Mouse (Mus musculus) thymus, adult 2 months (tissue): ENCODE data around the gene Gal3st4. TPM values are rescaled to one million over a fixed set of nuclear protein-coding genes. Genes with fewer than 3 reads are reported as not detected.

Source experiments
- DNase-seq: peaks from one replicate; pipeline ENCODE4 v3.0.0; 2021
- H3K27ac ChIP-seq: fragments of 200-500 bp; 2 replicates; pipeline ENCODE4 v1.5.1; 2012; ENCODE audit warnings: low read length, control low read depth; ENCODE audit not compliant: control insufficient read depth, insufficient read depth
- H3K27me3 ChIP-seq: fragments of 200-500 bp; 2 replicates; pipeline ENCODE4 v1.6.1; 2012; ENCODE audit warnings: mild to moderate bottlenecking, low read length, moderate library complexity, mixed read lengths; ENCODE audit not compliant: control insufficient read depth, insufficient read depth
- H3K36me3 ChIP-seq: fragments of 200-500 bp; 2 replicates; pipeline ENCODE4 v1.6.1; 2012; ENCODE audit warnings: mild to moderate bottlenecking, low read length, moderate library complexity; ENCODE audit not compliant: control insufficient read depth, insufficient read depth
- H3K4me1 ChIP-seq: fragments of 200-500 bp; replicated peaks from 2 replicates; pipeline ENCODE4 v1.6.1; 2012; ENCODE audit warnings: low read length; ENCODE audit not compliant: control insufficient read depth, insufficient read depth
- H3K4me3 ChIP-seq: fragments of 200-500 bp; 2 replicates; pipeline ENCODE4 v1.5.1; 2012; ENCODE audit warnings: mild to moderate bottlenecking, low read length, control low read depth, moderate library complexity; ENCODE audit not compliant: control insufficient read depth, insufficient read depth
- CTCF ChIP-seq: fragments of 200-500 bp; IDR thresholded peaks from 2 replicates; pipeline ENCODE4 v1.5.1; 2012; ENCODE audit warnings: mild to moderate bottlenecking, control low read depth, low read length, moderate library complexity, borderline replicate concordance; ENCODE audit not compliant: control insufficient read depth, poor library complexity, insufficient read depth; ENCODE audit errors: extremely low read depth
- POLR2A ChIP-seq: fragments of 200-500 bp; IDR thresholded peaks from 2 replicates; pipeline ENCODE4 v1.6.1; 2012; ENCODE audit warnings: mild to moderate bottlenecking, low read length, control low read depth, moderate library complexity; ENCODE audit not compliant: control insufficient read depth, poor library complexity, insufficient read depth; ENCODE audit errors: extremely low read depth
- WGBS: fragments of 180-500 bp; shearing (Covaris S2); methylation state at CpG from one replicate; pipeline ENCODE4 v1.1.7; 2018; 5-methylcytosine and 5-hydroxymethylcytosine counted together
- polyA plus RNA-seq: library from polyadenylated mRNA; depleted of rRNA; stranded (reverse); fragments of >200 nt; gene quantifications from 2 replicates; pipeline ENCODE4 v1.2.3, GENCODE M21; 2012

Gene Gal3st4
- polyA plus RNA-seq, 1 experiment, result 1.4 TPM

DNA sequence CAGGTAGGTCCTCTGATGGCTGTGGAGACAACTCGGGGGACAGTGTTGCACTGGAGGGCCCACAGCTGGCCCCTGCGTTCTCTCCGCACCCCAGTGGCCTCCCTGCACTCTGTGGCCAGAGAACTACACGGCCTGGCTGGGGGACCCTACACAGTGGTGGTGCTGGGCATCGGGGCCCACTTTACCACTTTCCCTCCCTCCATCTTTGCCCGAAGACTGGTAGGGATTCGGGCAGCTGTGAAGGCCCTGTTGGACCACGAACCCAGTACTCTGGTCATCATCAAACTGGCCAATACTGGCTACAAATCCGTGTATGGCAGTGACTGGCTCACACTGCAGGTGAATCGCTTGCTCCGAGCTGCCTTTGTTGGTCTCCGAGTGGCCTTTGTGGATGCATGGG lies 21.5 kb downstream of the Gal3st4 start:
- Histone ChIP-seq H3K4me1 (peaks cover 5% of the 10 kb centered on the region), H3K27ac (no peak overlapping the region), H3K4me3 (no peak overlapping the region), H3K27me3 (no peaks in the 10 kb centered on the region), H3K36me3 (no peaks in the 10 kb centered on the region)
- no peak for DNase-seq
- 91% methylated on average over 12 of the region's 12 CpGs for WGBS
- TF ChIP-seq CTCF, result no peak

GRCm38 (mm10) chr5:138241511-138241910 lies 31.1 kb downstream of the Gal3st4 start:
- Histone ChIP-seq H3K36me3 (no peaks in the 10 kb centered on the region), H3K27me3 (no peaks in the 10 kb centered on the region), H3K4me3 (no peak overlapping the region), H3K4me1 (no peaks in the 10 kb centered on the region), H3K27ac (no peak overlapping the region)
- WGBS, result 17% methylated on average over 2 of the region's 2 CpGs
- DNase-seq, result no peak
- TF ChIP-seq CTCF, result no peak
- no peak for TF ChIP-seq POLR2A

DNA sequence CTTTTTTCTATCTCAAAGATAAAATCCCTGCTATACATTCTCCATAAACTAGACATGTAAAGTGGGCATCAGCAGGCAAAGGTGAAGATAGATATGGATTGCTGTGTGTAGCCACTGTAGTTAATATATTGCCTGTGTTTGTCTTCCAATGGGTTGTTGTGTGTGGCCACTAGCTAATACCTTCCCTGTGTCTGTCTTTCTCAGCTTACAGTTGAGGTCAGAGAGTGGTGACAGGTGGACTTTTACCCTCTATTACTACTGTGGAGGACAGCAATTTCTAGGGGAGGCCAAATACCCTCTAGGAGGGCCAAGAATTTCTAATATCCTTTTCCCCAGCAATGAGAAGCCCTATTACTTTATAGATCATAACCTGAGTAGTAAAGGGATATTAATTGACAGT lies 38.4 kb downstream of the Gal3st4 start:
- H3K36me3 ChIP-seq, result no peaks in the 10 kb centered on the region
- H3K27me3 ChIP-seq, result no peaks in the 10 kb centered on the region
- H3K4me3 ChIP-seq, result no peak overlapping the region
- no peak overlapping the region for H3K27ac ChIP-seq
- H3K4me1 ChIP-seq, result no peaks in the 10 kb centered on the region
- TF ChIP-seq CTCF, result no peak
- TF ChIP-seq POLR2A, result no peak
- no peak for DNase-seq

DNA sequence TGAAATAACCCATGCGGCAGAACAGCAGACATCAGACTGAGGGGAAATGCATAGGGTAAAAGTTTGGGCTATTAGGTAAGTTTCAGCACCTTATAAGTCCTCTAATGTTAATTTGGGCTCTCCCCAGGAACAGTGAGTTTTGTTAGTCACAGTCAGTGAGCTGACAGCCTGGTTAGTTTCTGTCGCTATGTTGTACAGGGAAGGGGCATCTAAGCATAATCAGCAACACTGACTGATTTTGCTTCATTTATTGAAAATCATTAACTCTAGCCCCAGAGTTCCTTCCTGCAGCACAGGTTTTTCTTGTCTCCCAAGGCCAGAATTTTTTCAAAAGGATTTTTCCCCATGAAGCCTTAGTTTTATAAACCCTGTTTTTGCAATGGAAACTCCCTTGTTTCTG lies 38.9 kb downstream of the Gal3st4 start:
- no peak for DNase-seq
- 94% methylated on average over 2 of the region's 2 CpGs for WGBS
- H3K4me1 ChIP-seq, result no peaks in the 10 kb centered on the region
- H3K27ac ChIP-seq, result no peak overlapping the region
- H3K4me3 ChIP-seq, result no peak overlapping the region
- TF ChIP-seq CTCF (no peak), POLR2A (no peak)
- no peaks in the 10 kb centered on the region for H3K27me3 ChIP-seq
- no peaks in the 10 kb centered on the region for H3K36me3 ChIP-seq

DNA sequence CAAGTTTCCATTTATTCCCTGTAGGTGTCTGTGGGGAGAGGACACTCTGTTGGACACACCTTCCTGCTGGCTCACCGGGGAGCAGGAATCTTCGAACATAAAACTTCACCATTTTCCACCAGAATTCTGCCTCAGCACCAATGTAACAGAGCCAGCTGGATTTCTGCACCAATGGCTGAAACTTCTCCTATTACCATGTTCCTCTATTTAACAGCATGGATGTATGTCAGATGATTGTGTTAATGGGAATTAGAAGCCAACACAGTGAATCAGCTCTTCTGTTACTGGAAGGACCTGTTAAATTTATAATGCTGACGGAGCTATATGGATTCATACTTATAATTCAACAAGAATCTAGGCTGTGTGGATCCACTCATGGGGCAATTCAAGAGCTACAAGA lies 43.1 kb downstream of the Gal3st4 start:
- H3K4me1 ChIP-seq, result no peaks in the 10 kb centered on the region
- 95% methylated on average over 3 of the region's 3 CpGs for WGBS
- no peak for DNase-seq

GRCm38 (mm10) chr5:138228026-138228425 lies 44.6 kb downstream of the Gal3st4 start:
- TF ChIP-seq POLR2A, result no peak
- TF ChIP-seq CTCF, result no peak
- WGBS, result 38% methylated on average over 3 of the region's 3 CpGs
- Histone ChIP-seq H3K27ac (no peak overlapping the region), H3K4me3 (no peak overlapping the region), H3K4me1 (no peaks in the 10 kb centered on the region), H3K27me3 (no peaks in the 10 kb centered on the region), H3K36me3 (no peaks in the 10 kb centered on the region)
- peak; percentile 61 for DNase-seq

More for the DNA sequence above, 43.1 kb downstream of the Gal3st4 start:
- Histone ChIP-seq H3K4me3 (no peak overlapping the region), H3K27me3 (no peaks in the 10 kb centered on the region), H3K36me3 (no peaks in the 10 kb centered on the region), H3K27ac (no peak overlapping the region)
- TF ChIP-seq CTCF (no peak), POLR2A (no peak)

DNA sequence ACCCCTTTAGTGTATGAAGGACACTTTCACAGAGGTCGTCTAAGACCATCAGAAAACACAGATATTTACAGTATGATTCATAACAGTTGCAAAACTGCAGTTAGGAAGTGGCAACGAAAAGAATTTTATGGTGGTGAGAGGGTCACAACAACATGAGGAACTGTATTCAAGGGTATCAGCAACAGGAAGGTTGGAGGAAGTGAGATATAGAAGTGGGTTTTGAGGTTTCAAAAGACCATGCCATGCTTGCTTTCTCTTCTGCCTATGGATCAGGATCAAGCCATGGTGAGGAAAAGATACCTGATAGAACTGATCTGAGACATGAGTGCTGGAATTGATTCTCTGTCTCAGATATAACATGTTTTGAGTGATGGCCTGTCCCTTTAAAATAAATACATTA lies 45.3 kb downstream of the Gal3st4 start:
- no peak for DNase-seq
- Histone ChIP-seq H3K27me3 (no peaks in the 10 kb centered on the region), H3K4me1 (no peaks in the 10 kb centered on the region), H3K36me3 (no peaks in the 10 kb centered on the region), H3K4me3 (no peak overlapping the region), H3K27ac (no peak overlapping the region)
- WGBS, result 15% methylated on average over 2 of the region's 2 CpGs
- TF ChIP-seq CTCF (no peak), POLR2A (no peak)

DNA sequence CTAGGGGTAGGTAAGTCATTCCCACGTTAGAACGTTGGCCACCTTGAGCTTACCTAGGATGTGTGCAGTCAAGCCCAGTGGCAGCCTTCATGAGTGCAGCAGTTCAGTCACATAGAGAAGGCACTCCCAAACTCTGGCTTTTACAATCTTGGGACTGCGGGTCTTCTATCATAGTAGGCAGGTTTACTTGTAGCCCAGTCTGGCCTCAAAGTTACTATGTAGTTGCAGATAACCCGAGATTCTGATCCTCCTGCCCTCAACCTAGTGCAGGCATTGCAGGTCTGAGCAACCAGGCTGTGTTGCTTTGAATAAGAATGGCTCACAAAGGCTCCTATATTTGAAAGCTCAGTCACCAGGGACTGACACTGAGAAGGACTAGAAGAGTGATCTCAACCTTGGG lies 46.1 kb downstream of the Gal3st4 start:
- Histone ChIP-seq H3K27ac (no peak overlapping the region), H3K36me3 (no peaks in the 10 kb centered on the region), H3K4me1 (no peaks in the 10 kb centered on the region), H3K4me3 (no peak overlapping the region), H3K27me3 (no peaks in the 10 kb centered on the region)
- 11% methylated on average over 4 of the region's 4 CpGs for WGBS
- no peak for TF ChIP-seq POLR2A
- no peak for TF ChIP-seq CTCF
- no peak for DNase-seq
